Mouse (Mus musculus): ENCODE measurements around the gene B830017H08Rik. TPM values are rescaled to one million over a fixed set of nuclear protein-coding genes. Genes with fewer than 3 reads are reported as not detected.

The B830017H08Rik gene
- total and polyA plus RNA-seq, 3 experiments, result 0.08 TPM; not detected in 2

GRCm38 (mm10) chr16:17848431-17848830, 15.5 kb downstream of the B830017H08Rik start:
- DNase-seq (ENCODE audit: extremely low read depth), result no peak
- no peaks in the 10 kb centered on the region for H3K27me3 ChIP-seq (replicated peaks)
- H3K9ac ChIP-seq (ENCODE audit: insufficient read depth, low read depth), result no peak overlapping the region
- no peaks in the 10 kb centered on the region for H3K9me3 ChIP-seq (replicated peaks; ENCODE audit: low read length)
- TF ChIP-seq MAFK (IDR thresholded peaks at IDR 0.05; ENCODE audit: insufficient replicate concordance, low read length) (no peak), POLR2AphosphoS2 (IDR thresholded peaks at IDR 0.05; ENCODE audit: low read depth, low read length) (no peak), IRF4 (IDR thresholded peaks at IDR 0.05; ENCODE audit: low read depth, low read length) (no peak), CHD2 (IDR thresholded peaks at IDR 0.05; ENCODE audit: low read length) (no peak), USF1 (IDR thresholded peaks at IDR 0.05; ENCODE audit: low read depth, low read length) (no peak), ZNF384 (IDR thresholded peaks at IDR 0.05; ENCODE audit: low read depth, low read length) (no peak), ZMIZ1 (IDR thresholded peaks at IDR 0.05; ENCODE audit: low read depth, low read length) (no peak), UBTF (IDR thresholded peaks at IDR 0.05; ENCODE audit: low read depth, low read length) (no peak), NRF1 (IDR thresholded peaks at IDR 0.05; ENCODE audit: low read depth, low read length) (no peak), TBP (conservative IDR thresholded peaks at IDR 0.05; ENCODE audit: low read depth, low read length) (no peak), MEF2A (IDR thresholded peaks at IDR 0.05; ENCODE audit: borderline replicate concordance, low read depth, low read length) (no peak)
- dilution Hi-C loops (cut with MboI; ENCODE audit: extremely low pct_ligation_motif_present, extremely low pct_unique_long_range_greater_than_20kb, low sequenced_read_pairs), result no loop called here
- in situ Hi-C loops (cut with MboI; ENCODE audit: low pct_ligation_motif_present, low pct_unique_long_range_greater_than_20kb, low sequenced_read_pairs), result no loop called here
- no peak overlapping the region for H3K27ac ChIP-seq (ENCODE audit: insufficient read depth, low read depth)
- H3K4me2 ChIP-seq (ENCODE audit: insufficient read depth, low read depth, poor library complexity, severe bottlenecking), result no peak overlapping the region
- no peaks in the 10 kb centered on the region for H3K79me2 ChIP-seq (replicated peaks; ENCODE audit: control insufficient read depth, extremely low read depth, insufficient read depth, poor library complexity, severe bottlenecking)
- peaks cover 79 to 95% of the 10 kb centered on the region in 2 experiments for H3K36me3 ChIP-seq (replicated peaks in 1 of 2; ENCODE audit: control insufficient read depth in 1 of 2, insufficient read depth in 1 of 2, low read length in 1 of 2)
- H3K4me1 ChIP-seq (ENCODE audit: control insufficient read depth in 1 of 2, insufficient read depth in 2 of 2), result peaks cover 0 to 6% of the 10 kb centered on the region in 2 experiments; a peak in 2 of 4 replicates
- no peak overlapping the region for H3K4me3 ChIP-seq (replicated peaks in 1 of 3; ENCODE audit: low read depth in 2 of 3, low read length in 2 of 3, poor library complexity in 1 of 3)

- peak; percentile 69 for DNase-seq (ENCODE audit: extremely low read depth)
Observed at GRCm38 (mm10) chr16:17848928-17849327, 16.0 kb downstream of the B830017H08Rik start.

More at GRCm38 (mm10) chr16:17848928-17849327, 16.0 kb downstream of the B830017H08Rik start:
- peaks cover 74 to 95% of the 10 kb centered on the region in 2 experiments for H3K36me3 ChIP-seq (replicated peaks in 1 of 2; ENCODE audit: control insufficient read depth in 1 of 2, insufficient read depth in 1 of 2, low read length in 1 of 2)
- dilution Hi-C loops (cut with MboI; ENCODE audit: extremely low pct_ligation_motif_present, extremely low pct_unique_long_range_greater_than_20kb, low sequenced_read_pairs), result no loop called here
- H3K27me3 ChIP-seq (replicated peaks), result no peaks in the 10 kb centered on the region
- no peak overlapping the region for H3K4me2 ChIP-seq (ENCODE audit: insufficient read depth, low read depth, poor library complexity, severe bottlenecking)
- peaks cover 0 to 6% of the 10 kb centered on the region in 2 experiments; a peak in 2 of 4 replicates for H3K4me1 ChIP-seq (ENCODE audit: control insufficient read depth in 1 of 2, insufficient read depth in 2 of 2)
- no peak overlapping the region for H3K4me3 ChIP-seq (replicated peaks in 1 of 3; ENCODE audit: low read depth in 2 of 3, low read length in 2 of 3, poor library complexity in 1 of 3)
- no peak overlapping the region for H3K27ac ChIP-seq (ENCODE audit: insufficient read depth, low read depth)
- H3K79me2 ChIP-seq (replicated peaks; ENCODE audit: control insufficient read depth, extremely low read depth, insufficient read depth, poor library complexity, severe bottlenecking), result no peaks in the 10 kb centered on the region
- H3K9me3 ChIP-seq (replicated peaks; ENCODE audit: low read length), result no peaks in the 10 kb centered on the region
- in situ Hi-C loops (cut with MboI; ENCODE audit: low pct_ligation_motif_present, low pct_unique_long_range_greater_than_20kb, low sequenced_read_pairs), result no loop called here
- H3K9ac ChIP-seq (ENCODE audit: insufficient read depth, low read depth), result no peak overlapping the region
- no peak for TF ChIP-seq GABPA (IDR thresholded peaks at IDR 0.05; ENCODE audit: insufficient replicate concordance, low read depth, low read length)
- TF ChIP-seq KAT2A (IDR thresholded peaks at IDR 0.05; ENCODE audit: insufficient replicate concordance, low read length), result no peak
- TF ChIP-seq PAX5 (IDR thresholded peaks at IDR 0.05; ENCODE audit: low read length), result no peak
- no peak for TF ChIP-seq MYC (IDR thresholded peaks at IDR 0.05; ENCODE audit: low read depth, low read length)
- no peak for TF ChIP-seq BHLHE40 (IDR thresholded peaks at IDR 0.05; ENCODE audit: low read depth, low read length)
- TF ChIP-seq MAFK (IDR thresholded peaks at IDR 0.05; ENCODE audit: insufficient replicate concordance, low read length), result no peak
- TF ChIP-seq POLR2A (IDR thresholded peaks at IDR 0.05; ENCODE audit: low read depth, low read length), result no peak
- no peak for TF ChIP-seq TBP (conservative IDR thresholded peaks at IDR 0.05; ENCODE audit: low read depth, low read length)
- peak; percentile 81 to 94 for TF ChIP-seq CTCF (conservative IDR thresholded peaks at IDR 0.05 in 1 of 2, IDR thresholded peaks at IDR 0.05 in 1 of 2; ENCODE audit: low read depth in 2 of 2, low read length in 2 of 2)
- no peak for TF ChIP-seq ZC3H11A (IDR thresholded peaks at IDR 0.05; ENCODE audit: low read depth, low read length)
- TF ChIP-seq E2F4 (IDR thresholded peaks at IDR 0.05; ENCODE audit: insufficient replicate concordance, low read depth, low read length), result no peak
- no peak for TF ChIP-seq CHD1 (IDR thresholded peaks at IDR 0.05; ENCODE audit: low read depth, low read length)
- TF ChIP-seq EP300 (IDR thresholded peaks at IDR 0.05; ENCODE audit: low read length), result no peak
- TF ChIP-seq CHD2 (IDR thresholded peaks at IDR 0.05; ENCODE audit: low read length), result no peak
- no peak for TF ChIP-seq USF2 (conservative IDR thresholded peaks at IDR 0.05; ENCODE audit: low read depth, low read length)
- TF ChIP-seq ELF1 (IDR thresholded peaks at IDR 0.05; ENCODE audit: low read depth, low read length), result no peak
- TF ChIP-seq RCOR1 (conservative IDR thresholded peaks at IDR 0.05; ENCODE audit: low read depth, low read length), result no peak
- TF ChIP-seq SMC3 (IDR thresholded peaks at IDR 0.05; ENCODE audit: low read depth, low read length), result peak; percentile 44
- no peak for TF ChIP-seq POLR2AphosphoS2 (IDR thresholded peaks at IDR 0.05; ENCODE audit: low read depth, low read length)
- peak; percentile 50 for TF ChIP-seq RAD21 (IDR thresholded peaks at IDR 0.05; ENCODE audit: low read depth, low read length)
- TF ChIP-seq IRF4 (IDR thresholded peaks at IDR 0.05; ENCODE audit: low read depth, low read length), result no peak
- TF ChIP-seq ETS1 (conservative IDR thresholded peaks at IDR 0.05; ENCODE audit: low read depth, low read length), result no peak
- no peak for TF ChIP-seq MAX (IDR thresholded peaks at IDR 0.05; ENCODE audit: low read length)
- no peak for TF ChIP-seq TCF12 (IDR thresholded peaks at IDR 0.05; ENCODE audit: low read depth, low read length)
- TF ChIP-seq JUN (IDR thresholded peaks at IDR 0.05; ENCODE audit: insufficient read depth, low read depth, low read length), result no peak
